Mouse (Mus musculus) limb, embryonic 13.5 days (tissue): ENCODE results near the gene Pglyrp2. TPM values are rescaled to one million over a fixed set of nuclear protein-coding genes. Genes with fewer than 3 reads are reported as not detected.
A peak's percentile ranks its signal among the peaks of the same experiment; 100 is the strongest.

Experiments
- ATAC-seq: fragments of 200-750 bp; cut with Nextera tagmentation; 2 replicates; pipeline ENCODE4 v1.8.0; 2017; ENCODE audit warnings: low read depth, moderate number of reproducible peaks, moderate TSS enrichment; ENCODE audit not compliant: low FRiP score
- H3K27ac ChIP-seq: fragments of 300-500 bp; sonication (generic); 2 replicates; pipeline ENCODE4 v1.5.1; 2015; ENCODE audit warnings: inconsistent platforms, mild to moderate bottlenecking, moderate library complexity
- H3K27me3 ChIP-seq: fragments of 300-500 bp; sonication (generic); 2 replicates; pipeline ENCODE4 v1.6.1; 2015; ENCODE audit warnings: mild to moderate bottlenecking, inconsistent platforms
- H3K36me3 ChIP-seq: fragments of 300-500 bp; sonication (generic); 2 replicates; pipeline ENCODE4 v1.6.1; 2015; ENCODE audit warnings: inconsistent platforms, mild to moderate bottlenecking, moderate library complexity
- H3K4me1 ChIP-seq: fragments of 300-500 bp; sonication (generic); 2 replicates; pipeline ENCODE4 v1.6.1; 2015; ENCODE audit warnings: inconsistent platforms
- H3K4me2 ChIP-seq: fragments of 300-500 bp; sonication (generic); replicated peaks from 2 replicates; pipeline ENCODE4 v1.6.1; 2015; ENCODE audit warnings: inconsistent platforms, mild to moderate bottlenecking, moderate library complexity
- H3K4me3 ChIP-seq: fragments of 300-500 bp; sonication (generic); 2 replicates; pipeline ENCODE4 v1.5.1; 2015; ENCODE audit warnings: moderate library complexity, mild to moderate bottlenecking, inconsistent platforms
- H3K9ac ChIP-seq: fragments of 300-500 bp; sonication (generic); 2 replicates; pipeline ENCODE4 v1.6.1; 2015; ENCODE audit warnings: mild to moderate bottlenecking, inconsistent platforms
- H3K9me3 ChIP-seq: fragments of 300-500 bp; sonication (generic); 2 replicates; pipeline ENCODE4 v1.6.1; 2016; ENCODE audit warnings: inconsistent platforms
- WGBS: fragments of 180-500 bp; shearing (Covaris S2); methylation state at CpG from one replicate; pipeline ENCODE4 v1.1.7; 2015; 5-methylcytosine and 5-hydroxymethylcytosine counted together
- polyA plus RNA-seq: library from polyadenylated mRNA; unstranded; fragments of >200 nt; fragmentation: Nextera tagmentation; extraction: Ambion mirVana; gene quantifications from 2 replicates; pipeline ENCODE4 v1.2.1, GENCODE M21; 2015

The Pglyrp2 gene
- polyA plus RNA-seq, 1 experiment from 2014 or later = 0.09 TPM

- Histone ChIP-seq H3K27ac (no peak overlapping the region), H3K4me3 (peak overlapping the region; percentile 29), H3K9me3 (no peaks in the 10 kb centered on the region), H3K4me2 (peak overlapping the region; percentile 56), H3K4me1 (peaks cover 6% of the 10 kb centered on the region), H3K9ac (no peak overlapping the region; the same call in 1 of the 2 replicates), H3K27me3 (peaks cover 90% of the 10 kb centered on the region), H3K36me3 (no peaks in the 10 kb centered on the region)
- no peak for ATAC-seq
- WGBS = 2% methylated on average over 37 of the region's 37 CpGs
Measured at GRCm38 (mm10) chr17:32396266-32396665, 27.7 kb downstream of the Pglyrp2 start.

DNA sequence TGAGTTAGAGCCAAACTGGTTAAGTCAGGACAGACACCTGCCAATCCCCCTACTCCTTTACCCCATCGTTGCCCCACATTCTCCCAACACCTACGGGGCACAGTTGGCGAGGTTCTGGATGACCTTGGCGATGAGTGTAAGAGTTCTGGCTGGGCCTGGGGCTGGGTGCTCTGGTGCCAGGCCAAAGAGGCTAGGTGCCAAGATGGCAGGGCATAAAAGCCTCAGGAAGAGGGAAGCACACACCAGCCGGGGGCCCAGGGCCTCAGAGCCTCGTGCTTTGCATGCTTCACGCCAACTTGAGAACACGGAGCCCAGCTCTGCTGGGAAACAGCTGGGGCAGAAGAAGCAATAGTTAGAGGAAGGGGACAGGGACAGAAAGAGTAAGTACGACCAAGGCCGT, 30.0 kb downstream of the Pglyrp2 start:
- Histone ChIP-seq H3K27me3 (peaks cover 91% of the 10 kb centered on the region), H3K9ac (no peak overlapping the region), H3K4me1 (peaks cover 6% of the 10 kb centered on the region), H3K9me3 (no peaks in the 10 kb centered on the region), H3K27ac (no peak overlapping the region), H3K36me3 (no peaks in the 10 kb centered on the region), H3K4me3 (no peak overlapping the region), H3K4me2 (no peak overlapping the region)
- ATAC-seq = no peak
- 83% methylated on average over 10 of the region's 10 CpGs for WGBS

- H3K27ac ChIP-seq = peak within 1 kb of the TSS; percentile 39; the same call in 1 of the 2 replicates
- peaks cover 16% of the 10 kb centered on the region for H3K36me3 ChIP-seq
- H3K4me1 ChIP-seq = peaks cover 13% of the 10 kb centered on the region
- peak within 1 kb of the TSS; percentile 81 for H3K9ac ChIP-seq
- 0% methylated on average over 18 of the region's 44 CpGs for WGBS
- H3K4me2 ChIP-seq = peak within 1 kb of the TSS; percentile 98
- H3K27me3 ChIP-seq = peaks cover 43% of the 10 kb centered on the region
- peak within 1 kb of the TSS; percentile 74 for H3K4me3 ChIP-seq
- no peaks in the 10 kb centered on the region for H3K9me3 ChIP-seq
- ATAC-seq = peak; percentile 88
Measured at GRCm38 (mm10) chr17:32389101-32389659, 34.8 kb downstream of the Pglyrp2 start, which contains the start of gene Wiz. Wiz (minus strand) TSS chr17:32389439.

DNA sequence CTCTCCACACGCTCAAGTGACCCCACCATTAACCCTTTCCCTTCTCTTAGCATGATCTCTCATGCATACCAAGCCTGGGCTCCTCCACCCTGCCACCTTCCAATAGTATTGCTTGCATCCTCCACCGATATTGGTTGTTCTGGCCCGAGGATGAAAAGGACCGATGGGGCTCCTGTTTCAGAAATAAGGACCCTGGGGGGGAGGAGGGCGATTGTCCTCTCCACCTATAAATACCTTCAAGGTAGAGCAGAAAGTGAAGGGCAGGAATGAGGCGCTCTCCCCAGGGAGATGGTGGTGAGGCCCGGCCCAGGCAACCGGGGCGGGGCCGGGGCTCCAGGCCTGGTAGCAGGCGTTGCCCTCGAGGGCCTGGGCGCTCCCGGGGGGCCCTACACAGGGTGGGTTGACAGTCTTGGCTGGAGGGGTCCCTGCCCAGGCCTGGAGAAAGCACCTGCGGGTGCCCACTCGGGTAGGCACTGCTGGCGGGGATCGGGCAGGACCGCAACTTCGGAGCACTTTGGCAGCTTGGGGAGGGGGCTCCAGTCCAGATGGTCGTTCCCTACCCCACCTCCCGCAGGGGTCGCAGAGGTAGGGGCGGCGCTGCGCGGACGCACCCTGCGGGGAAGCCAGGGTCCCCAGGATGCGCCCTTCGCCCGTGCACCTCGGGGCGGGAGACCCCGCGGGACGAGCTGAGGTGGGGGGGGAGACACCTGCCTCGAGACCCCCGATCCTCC, 35.4 kb downstream of the Pglyrp2 start:
- 2% methylated on average over 36 of the region's 39 CpGs for WGBS
- Histone ChIP-seq H3K9ac (peak overlapping the region; percentile 81), H3K36me3 (peaks cover 23% of the 10 kb centered on the region), H3K27me3 (peaks cover 37% of the 10 kb centered on the region), H3K4me2 (peak overlapping the region; percentile 98), H3K4me1 (peaks cover 13% of the 10 kb centered on the region), H3K27ac (no peak overlapping the region), H3K9me3 (no peaks in the 10 kb centered on the region), H3K4me3 (peak overlapping the region; percentile 74)
- peak; percentile 42 for ATAC-seq

DNA sequence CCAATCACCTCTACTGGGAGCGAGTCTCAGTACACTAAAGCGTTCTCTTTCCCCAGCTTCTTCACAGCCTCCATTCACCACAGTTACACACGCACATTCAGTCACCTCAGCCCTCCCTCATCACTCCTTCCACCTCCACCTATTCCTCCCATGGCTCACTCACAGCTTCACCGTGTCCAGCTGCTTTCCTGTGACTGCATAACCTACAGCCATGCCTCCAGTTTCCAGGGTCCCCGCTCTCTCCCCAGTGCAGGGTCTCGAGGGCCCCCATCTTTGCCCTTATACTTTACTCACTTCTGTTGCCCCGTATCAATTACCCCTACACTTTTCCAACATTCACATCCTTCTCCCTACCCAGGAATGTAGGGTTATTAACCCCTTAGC, 36.0 kb downstream of the Pglyrp2 start:
- Histone ChIP-seq H3K27ac (no peak overlapping the region), H3K9me3 (no peaks in the 10 kb centered on the region), H3K4me3 (peak overlapping the region; percentile 74), H3K4me2 (peak overlapping the region; percentile 98), H3K4me1 (peaks cover 13% of the 10 kb centered on the region), H3K9ac (peak overlapping the region; percentile 81), H3K27me3 (peaks cover 31% of the 10 kb centered on the region), H3K36me3 (peaks cover 28% of the 10 kb centered on the region)
- 33% methylated on average over 7 of the region's 7 CpGs for WGBS
- no peak for ATAC-seq

GRCm38 (mm10) chr17:32386659-32387432, 37.1 kb downstream of the Pglyrp2 start:
- Histone ChIP-seq H3K4me3 (no peak overlapping the region), H3K27me3 (peaks cover 20% of the 10 kb centered on the region), H3K36me3 (peaks cover 33% of the 10 kb centered on the region), H3K4me2 (no peak overlapping the region), H3K9me3 (no peaks in the 10 kb centered on the region), H3K27ac (no peak overlapping the region), H3K9ac (no peak overlapping the region), H3K4me1 (peaks cover 13% of the 10 kb centered on the region)
- ATAC-seq = no peak
- 66% methylated on average over 9 of the region's 9 CpGs for WGBS

DNA sequence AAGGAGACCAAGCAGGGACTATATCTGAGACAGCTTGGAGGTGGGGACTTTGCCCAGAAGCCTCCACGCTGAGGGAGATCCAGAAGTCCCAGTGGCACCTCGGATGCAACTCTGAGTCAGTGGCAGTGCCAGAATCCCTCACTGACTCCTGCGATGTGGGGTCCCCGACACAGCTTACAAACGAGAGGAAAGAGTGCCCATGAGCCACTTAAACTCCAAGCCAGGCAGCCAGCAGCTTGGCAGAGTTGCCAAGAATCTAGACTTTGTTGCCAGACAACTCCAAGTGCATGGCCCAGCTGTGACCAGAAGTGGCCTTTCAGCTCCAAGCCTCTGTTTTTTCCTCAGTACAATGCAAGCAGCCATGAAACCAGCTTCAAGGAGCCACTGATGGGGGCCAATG, 40.3 kb downstream of the Pglyrp2 start:
- ATAC-seq = no peak
- H3K27ac ChIP-seq = no peak overlapping the region
- no peaks in the 10 kb centered on the region for H3K27me3 ChIP-seq
- H3K9ac ChIP-seq = no peak overlapping the region
- no peak overlapping the region for H3K4me2 ChIP-seq
- H3K4me1 ChIP-seq = peaks cover 13% of the 10 kb centered on the region
- WGBS = 88% methylated on average over 5 of the region's 5 CpGs
- H3K9me3 ChIP-seq = no peaks in the 10 kb centered on the region
- peaks cover 40% of the 10 kb centered on the region for H3K36me3 ChIP-seq
- no peak overlapping the region for H3K4me3 ChIP-seq

DNA sequence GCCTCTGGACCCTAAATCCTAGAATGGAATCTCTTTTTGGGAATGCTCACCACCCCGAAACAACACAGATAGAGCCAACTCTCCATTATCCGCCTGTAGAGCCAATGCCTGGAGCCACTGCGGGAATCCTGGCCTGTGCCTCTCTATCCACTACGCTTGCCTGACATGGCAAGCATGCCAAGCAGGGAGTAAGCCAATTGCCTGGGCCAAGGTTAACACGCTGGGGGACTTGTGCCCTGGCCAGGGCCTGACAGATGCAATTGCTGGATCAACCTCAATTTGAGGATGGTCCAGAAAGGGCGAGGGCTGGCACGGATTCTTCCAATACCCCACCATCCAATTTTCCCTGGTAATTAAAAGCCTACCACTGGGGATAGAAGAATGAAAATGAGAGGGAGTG, 41.4 kb downstream of the Pglyrp2 start:
- ATAC-seq = no peak
- Histone ChIP-seq H3K9ac (no peak overlapping the region), H3K9me3 (no peaks in the 10 kb centered on the region), H3K4me1 (peaks cover 3% of the 10 kb centered on the region; the same call in 1 of the 2 replicates), H3K27me3 (no peaks in the 10 kb centered on the region), H3K4me2 (no peak overlapping the region), H3K36me3 (peaks cover 51% of the 10 kb centered on the region), H3K27ac (no peak overlapping the region), H3K4me3 (no peak overlapping the region)
- 91% methylated on average over 7 of the region's 7 CpGs for WGBS

DNA sequence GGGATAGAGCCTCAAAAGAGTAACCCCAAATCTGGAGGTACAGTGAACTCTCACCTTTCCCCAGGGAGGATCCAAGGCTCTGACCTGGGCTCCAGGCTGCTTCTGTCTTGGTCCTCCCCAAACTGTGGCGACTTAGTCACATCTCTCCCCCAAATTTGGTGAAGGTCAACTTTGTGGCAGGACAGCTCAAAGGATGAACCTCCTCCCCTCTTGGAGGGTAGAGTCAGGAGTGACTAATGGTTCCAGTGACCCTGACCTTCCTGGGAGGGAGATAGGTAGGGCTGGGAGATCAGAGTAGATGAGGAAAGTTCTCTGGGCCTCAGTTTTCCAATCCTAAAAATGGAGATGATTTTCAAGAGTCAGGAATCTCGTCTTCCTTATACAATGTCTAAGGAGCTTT, 45.2 kb downstream of the Pglyrp2 start:
- Histone ChIP-seq H3K36me3 (peaks cover 44% of the 10 kb centered on the region), H3K4me3 (no peak overlapping the region), H3K4me1 (no peaks in the 10 kb centered on the region), H3K27ac (no peak overlapping the region), H3K9me3 (no peaks in the 10 kb centered on the region), H3K27me3 (no peaks in the 10 kb centered on the region), H3K9ac (no peak overlapping the region), H3K4me2 (no peak overlapping the region)
- no peak for ATAC-seq
- whole genome bisulfite sequencing = 78% methylated on average over 2 of the region's 2 CpGs

- no peaks in the 10 kb centered on the region for H3K27me3 ChIP-seq
- no peaks in the 10 kb centered on the region for H3K4me1 ChIP-seq
- no peak for ATAC-seq
- H3K9ac ChIP-seq = no peak overlapping the region
- H3K4me3 ChIP-seq = no peak overlapping the region
- H3K27ac ChIP-seq = no peak overlapping the region
- no peak overlapping the region for H3K4me2 ChIP-seq
- WGBS = 84% methylated on average over 9 of the region's 9 CpGs
- peaks cover 30% of the 10 kb centered on the region for H3K36me3 ChIP-seq
- no peaks in the 10 kb centered on the region for H3K9me3 ChIP-seq
Measured at GRCm38 (mm10) chr17:32377137-32377536, 46.8 kb downstream of the Pglyrp2 start.

- no peak for ATAC-seq
- no peaks in the 10 kb centered on the region for H3K4me1 ChIP-seq
- WGBS = 84% methylated on average over 15 of the region's 15 CpGs
- no peak overlapping the region for H3K4me2 ChIP-seq
- no peak overlapping the region for H3K9ac ChIP-seq
- no peaks in the 10 kb centered on the region for H3K27me3 ChIP-seq
- peaks cover 30% of the 10 kb centered on the region for H3K36me3 ChIP-seq
- H3K9me3 ChIP-seq = no peaks in the 10 kb centered on the region
- H3K27ac ChIP-seq = no peak overlapping the region
- no peak overlapping the region for H3K4me3 ChIP-seq
Measured at GRCm38 (mm10) chr17:32376475-32376874, 47.5 kb downstream of the Pglyrp2 start.

- WGBS = 18% methylated on average over 12 of the region's 17 CpGs
- H3K4me2 ChIP-seq = peak overlapping the region; percentile 53
- no peaks in the 10 kb centered on the region for H3K36me3 ChIP-seq
- ATAC-seq = no peak
- H3K9ac ChIP-seq = peak overlapping the region; percentile 48; the same call in 1 of the 2 replicates
- no peaks in the 10 kb centered on the region for H3K27me3 ChIP-seq
- H3K9me3 ChIP-seq = no peaks in the 10 kb centered on the region
- peak overlapping the region; percentile 32 for H3K4me3 ChIP-seq
- no peak overlapping the region for H3K27ac ChIP-seq
- H3K4me1 ChIP-seq = peaks cover 9% of the 10 kb centered on the region
Measured at GRCm38 (mm10) chr17:32368991-32369578, 54.9 kb downstream of the Pglyrp2 start.
